Mouse (Mus musculus): ENCODE results near the gene Apom. TPM values are rescaled to one million over a fixed set of nuclear protein-coding genes. Genes with fewer than 3 reads are reported as not detected.
A peak's percentile ranks its signal among the peaks of the same experiment; 100 is the strongest.

Apom gene
- 18.3 and 22.5 TPM in 2 replicates for polyA plus RNA-seq (2015; fragmentation: Nextera tagmentation; extraction: Ambion mirVana)

DNA sequence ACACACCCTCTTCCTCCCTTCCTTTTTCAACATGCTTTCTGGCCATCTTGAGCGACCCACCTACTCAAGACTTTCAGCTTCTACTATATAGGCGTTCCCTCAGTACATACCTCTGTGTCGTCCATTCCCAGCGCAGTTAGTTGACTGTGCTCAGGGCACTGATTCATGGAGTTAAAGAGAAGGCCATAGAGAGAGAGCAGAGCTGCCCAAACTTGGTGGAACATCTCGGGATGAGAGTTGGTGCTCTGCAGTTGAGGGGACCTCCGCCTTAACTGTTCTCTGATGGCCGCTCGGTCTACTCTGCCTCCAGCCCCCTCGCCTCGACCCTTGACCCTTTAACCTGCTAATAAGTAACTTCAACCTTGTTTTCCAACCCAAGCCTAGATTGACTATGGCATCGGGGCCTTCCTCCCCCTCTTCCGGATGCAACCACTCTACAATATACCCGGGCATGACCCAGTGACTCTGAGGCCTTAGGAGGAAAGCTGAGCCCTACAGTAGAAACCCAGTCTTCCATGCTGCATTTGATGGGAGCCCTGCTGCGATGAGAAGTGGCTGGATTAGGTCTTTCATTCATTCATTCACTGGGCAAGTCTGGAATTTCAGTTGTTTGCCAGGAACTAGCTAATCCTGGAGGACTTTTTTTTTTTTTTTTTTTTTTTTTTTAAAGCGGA is at the start of gene Apom:
TSS of gene Apom (minus strand) at position 551 of the 674 bp plus-strand sequence.
- no peaks in the 10 kb centered on the region for H3K4me1 ChIP-seq (replicated peaks; ENCODE audit: control insufficient read depth, insufficient read depth, low read length)
- H3K27me3 ChIP-seq (replicated peaks; ENCODE audit: control insufficient read depth, insufficient read depth, low read length): no peaks in the 10 kb centered on the region
- no peaks in the 10 kb centered on the region for H3K9me3 ChIP-seq (ENCODE audit: control insufficient read depth)
- peaks cover 16% of the 10 kb centered on the region; the same call in 1 of the 2 replicates for H3K36me3 ChIP-seq (ENCODE audit: control insufficient read depth, insufficient read depth)
- TF ChIP-seq CTCF (IDR thresholded peaks at IDR 0.05; ENCODE audit: low read depth): no peak
- no peak for ATAC-seq
- no peak within 1 kb of the TSS for H3K4me2 ChIP-seq (replicated peaks; ENCODE audit: low read depth)
- H3K4me3 ChIP-seq (ENCODE audit: low read depth, low read length): no peak within 1 kb of the TSS
- no peak within 1 kb of the TSS for H3K27ac ChIP-seq (ENCODE audit: low read depth, low read length)
- WGBS: 54% methylated on average over 15 of the region's 15 CpGs
- no peak within 1 kb of the TSS for H3K9ac ChIP-seq (ENCODE audit: low read depth, low read length)

DNA sequence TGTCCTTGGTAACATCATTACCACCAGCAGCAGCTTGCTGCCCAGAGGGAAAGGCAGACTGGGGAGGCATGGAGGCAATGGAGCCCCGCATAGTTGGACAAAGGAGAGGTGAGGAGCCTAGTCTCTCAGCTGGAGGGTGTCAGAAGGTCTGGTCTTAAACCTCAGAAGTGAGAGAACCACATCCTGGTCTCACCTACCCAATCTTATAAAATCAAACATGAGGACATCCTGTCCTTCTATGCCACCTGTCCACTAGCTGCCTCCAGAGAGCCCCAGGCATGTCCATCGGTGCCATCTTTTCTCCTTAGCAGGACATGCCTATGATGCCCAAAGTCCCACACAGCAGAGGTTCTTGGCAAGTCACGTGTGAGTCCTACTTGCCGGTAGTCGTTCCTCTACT is 48.2 kb upstream of the Apom start:
- Histone ChIP-seq H3K9me3 (ENCODE audit: control insufficient read depth) (no peaks in the 10 kb centered on the region), H3K36me3 (ENCODE audit: control insufficient read depth, insufficient read depth) (no peaks in the 10 kb centered on the region), H3K27me3 (replicated peaks; ENCODE audit: control insufficient read depth, insufficient read depth, low read length) (no peaks in the 10 kb centered on the region), H3K9ac (ENCODE audit: low read depth, low read length) (no peak overlapping the region), H3K4me1 (replicated peaks; ENCODE audit: control insufficient read depth, insufficient read depth, low read length) (no peaks in the 10 kb centered on the region), H3K27ac (ENCODE audit: low read depth, low read length) (no peak overlapping the region), H3K4me2 (replicated peaks; ENCODE audit: low read depth) (no peak overlapping the region), H3K4me3 (ENCODE audit: low read depth, low read length) (no peak overlapping the region)
- ATAC-seq: no peak
- 86% methylated on average over 5 of the region's 5 CpGs for WGBS
- TF ChIP-seq CTCF (IDR thresholded peaks at IDR 0.05; ENCODE audit: low read depth): no peak

DNA sequence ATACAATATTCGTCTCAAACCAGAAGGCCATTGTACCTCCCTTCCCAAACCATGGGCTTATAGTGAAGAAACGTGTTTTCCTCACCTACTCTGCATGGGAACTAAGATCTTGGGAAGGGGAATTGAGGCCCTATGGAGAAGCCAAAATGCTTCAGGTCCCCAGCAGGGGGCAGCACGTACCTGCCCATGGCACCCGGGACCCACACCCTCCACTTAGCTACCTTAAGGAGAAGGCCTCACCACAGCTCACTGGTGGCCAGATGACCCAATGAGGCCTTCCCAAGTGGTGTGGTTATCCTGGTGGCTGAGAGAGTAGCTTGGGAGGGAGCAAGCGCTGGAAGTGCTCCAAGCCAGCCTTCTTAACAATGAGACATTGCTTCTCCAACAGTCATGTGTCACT is 46.7 kb upstream of the Apom start:
- H3K9me3 ChIP-seq (ENCODE audit: control insufficient read depth): no peaks in the 10 kb centered on the region
- no peak overlapping the region for H3K4me2 ChIP-seq (replicated peaks; ENCODE audit: low read depth)
- no peaks in the 10 kb centered on the region for H3K27me3 ChIP-seq (replicated peaks; ENCODE audit: control insufficient read depth, insufficient read depth, low read length)
- H3K27ac ChIP-seq (ENCODE audit: low read depth, low read length): no peak overlapping the region
- no peak overlapping the region for H3K9ac ChIP-seq (ENCODE audit: low read depth, low read length)
- ATAC-seq: peak; percentile 48; the same call in 1 of the 2 replicates
- WGBS: 12% methylated on average over 5 of the region's 5 CpGs
- no peaks in the 10 kb centered on the region for H3K4me1 ChIP-seq (replicated peaks; ENCODE audit: control insufficient read depth, insufficient read depth, low read length)
- no peak overlapping the region for H3K4me3 ChIP-seq (ENCODE audit: low read depth, low read length)
- peak; percentile 96 for TF ChIP-seq CTCF (IDR thresholded peaks at IDR 0.05; ENCODE audit: low read depth)
- H3K36me3 ChIP-seq (ENCODE audit: control insufficient read depth, insufficient read depth): no peaks in the 10 kb centered on the region

DNA sequence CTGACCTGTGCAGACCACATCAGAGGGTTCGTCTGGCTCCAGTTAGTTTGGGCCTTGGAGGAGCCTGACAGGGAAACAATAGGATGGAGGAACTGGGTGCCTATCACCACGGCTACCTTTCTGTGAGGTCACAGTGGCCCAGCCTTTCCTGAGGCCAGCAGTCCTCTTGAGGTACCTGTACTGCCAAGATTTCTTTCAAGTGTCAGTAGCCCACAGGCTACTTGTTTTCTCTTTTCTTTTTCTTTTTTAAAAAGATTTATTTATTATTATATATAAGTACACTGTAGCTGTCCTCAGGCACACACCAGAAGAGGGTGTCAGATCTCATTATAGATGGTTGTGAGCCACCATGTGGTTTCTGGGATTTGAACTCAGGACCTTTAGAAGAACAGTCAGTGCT is 44.1 kb upstream of the Apom start, which contains the start of gene Aif1:
TSS of gene Aif1 (minus strand) at position 101 of the 400 bp plus-strand sequence.
- Histone ChIP-seq H3K27ac (ENCODE audit: low read depth, low read length) (no peak within 1 kb of the TSS), H3K4me3 (ENCODE audit: low read depth, low read length) (no peak within 1 kb of the TSS), H3K9me3 (ENCODE audit: control insufficient read depth) (no peaks in the 10 kb centered on the region), H3K4me1 (replicated peaks; ENCODE audit: control insufficient read depth, insufficient read depth, low read length) (no peaks in the 10 kb centered on the region), H3K36me3 (ENCODE audit: control insufficient read depth, insufficient read depth) (no peaks in the 10 kb centered on the region), H3K9ac (ENCODE audit: low read depth, low read length) (no peak within 1 kb of the TSS), H3K27me3 (replicated peaks; ENCODE audit: control insufficient read depth, insufficient read depth, low read length) (no peaks in the 10 kb centered on the region), H3K4me2 (replicated peaks; ENCODE audit: low read depth) (no peak within 1 kb of the TSS)
- no peak for TF ChIP-seq CTCF (IDR thresholded peaks at IDR 0.05; ENCODE audit: low read depth)
- no peak for ATAC-seq
- 51% methylated on average over 2 of the region's 2 CpGs for WGBS

DNA sequence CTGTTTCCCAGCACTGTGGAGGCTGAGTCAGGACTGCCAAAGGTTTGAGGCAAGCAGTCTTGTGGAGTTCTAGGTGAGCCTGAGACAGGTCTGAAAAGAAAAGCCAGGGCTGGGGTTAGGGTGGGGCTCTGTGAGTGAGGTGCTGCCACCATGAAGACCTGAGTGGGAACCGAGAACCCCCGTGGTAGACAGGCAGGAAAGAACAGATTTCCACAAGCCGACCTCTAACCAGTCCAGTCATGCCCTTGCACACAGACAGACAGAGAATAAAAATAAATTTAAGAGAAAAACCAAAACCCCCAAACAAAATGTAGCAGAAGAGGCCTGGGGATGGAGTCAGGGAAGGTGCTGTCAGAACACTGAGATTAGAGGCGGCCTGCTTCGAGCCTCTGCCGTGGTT is 43.5 kb upstream of the Apom start:
- Histone ChIP-seq H3K9me3 (ENCODE audit: control insufficient read depth) (no peaks in the 10 kb centered on the region), H3K9ac (ENCODE audit: low read depth, low read length) (no peak overlapping the region), H3K4me3 (ENCODE audit: low read depth, low read length) (no peak overlapping the region), H3K36me3 (ENCODE audit: control insufficient read depth, insufficient read depth) (no peaks in the 10 kb centered on the region), H3K27me3 (replicated peaks; ENCODE audit: control insufficient read depth, insufficient read depth, low read length) (no peaks in the 10 kb centered on the region), H3K4me2 (replicated peaks; ENCODE audit: low read depth) (no peak overlapping the region), H3K27ac (ENCODE audit: low read depth, low read length) (no peak overlapping the region), H3K4me1 (replicated peaks; ENCODE audit: control insufficient read depth, insufficient read depth, low read length) (no peaks in the 10 kb centered on the region)
- TF ChIP-seq CTCF (IDR thresholded peaks at IDR 0.05; ENCODE audit: low read depth): no peak
- WGBS: 77% methylated on average over 6 of the region's 6 CpGs
- no peak for ATAC-seq

DNA sequence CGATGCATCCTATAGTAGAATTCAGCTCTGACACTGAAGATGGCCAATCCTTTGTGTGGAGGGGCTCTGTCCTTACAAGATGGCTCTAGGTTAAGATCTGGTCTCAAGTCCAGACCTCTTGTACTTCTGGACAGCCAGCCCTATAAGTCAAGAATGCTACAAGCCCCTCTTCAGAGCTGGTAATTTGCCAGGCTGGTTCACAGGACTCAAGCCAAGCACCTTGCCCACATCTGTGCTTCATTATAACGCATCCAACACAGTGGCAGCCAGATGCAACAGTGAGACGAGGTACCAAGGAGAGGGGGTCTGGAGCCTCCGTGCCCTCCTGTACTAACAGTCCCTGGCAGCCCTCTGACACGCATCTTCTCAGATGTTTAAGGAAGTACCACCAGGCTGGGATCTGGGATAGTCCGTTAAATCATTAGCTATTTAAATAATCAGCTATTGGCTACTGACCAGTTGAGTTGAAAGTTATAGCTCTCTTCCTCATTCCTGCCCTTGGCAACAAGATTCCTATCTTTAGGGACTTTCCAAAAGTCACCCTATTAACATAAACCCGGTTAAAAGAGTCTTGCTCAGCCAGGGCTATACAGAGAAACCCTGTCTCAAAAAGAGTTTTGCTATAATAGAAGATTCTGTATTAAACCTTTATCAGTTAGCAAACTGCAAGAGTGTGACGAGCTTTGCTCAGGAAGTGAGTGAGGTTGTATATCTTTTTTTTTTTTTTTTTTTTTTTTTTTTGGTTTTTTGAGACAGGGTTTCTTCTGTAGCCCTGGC is 42.5 kb upstream of the Apom start:
- Histone ChIP-seq H3K27me3 (replicated peaks; ENCODE audit: control insufficient read depth, insufficient read depth, low read length) (no peaks in the 10 kb centered on the region), H3K4me3 (ENCODE audit: low read depth, low read length) (no peak overlapping the region), H3K9ac (ENCODE audit: low read depth, low read length) (no peak overlapping the region), H3K27ac (ENCODE audit: low read depth, low read length) (no peak overlapping the region), H3K36me3 (ENCODE audit: control insufficient read depth, insufficient read depth) (no peaks in the 10 kb centered on the region), H3K4me1 (replicated peaks; ENCODE audit: control insufficient read depth, insufficient read depth, low read length) (no peaks in the 10 kb centered on the region), H3K9me3 (ENCODE audit: control insufficient read depth) (no peaks in the 10 kb centered on the region), H3K4me2 (replicated peaks; ENCODE audit: low read depth) (no peak overlapping the region)
- ATAC-seq: no peak
- no peak for TF ChIP-seq CTCF (IDR thresholded peaks at IDR 0.05; ENCODE audit: low read depth)
- 43% methylated on average over 8 of the region's 8 CpGs for WGBS

All from intestine, postnatal 0 days (tissue).